Mouse (Mus musculus): ENCODE measurements around the gene Lhfpl3. TPM values are rescaled to one million over a fixed set of nuclear protein-coding genes. Genes with fewer than 3 reads are reported as not detected.

Lhfpl3 gene
- polyA plus RNA-seq (2012; rRNA removed; ENCODE audit: low replicate concordance), result 0.17 and 0.30 TPM in 2 replicates

DNA sequence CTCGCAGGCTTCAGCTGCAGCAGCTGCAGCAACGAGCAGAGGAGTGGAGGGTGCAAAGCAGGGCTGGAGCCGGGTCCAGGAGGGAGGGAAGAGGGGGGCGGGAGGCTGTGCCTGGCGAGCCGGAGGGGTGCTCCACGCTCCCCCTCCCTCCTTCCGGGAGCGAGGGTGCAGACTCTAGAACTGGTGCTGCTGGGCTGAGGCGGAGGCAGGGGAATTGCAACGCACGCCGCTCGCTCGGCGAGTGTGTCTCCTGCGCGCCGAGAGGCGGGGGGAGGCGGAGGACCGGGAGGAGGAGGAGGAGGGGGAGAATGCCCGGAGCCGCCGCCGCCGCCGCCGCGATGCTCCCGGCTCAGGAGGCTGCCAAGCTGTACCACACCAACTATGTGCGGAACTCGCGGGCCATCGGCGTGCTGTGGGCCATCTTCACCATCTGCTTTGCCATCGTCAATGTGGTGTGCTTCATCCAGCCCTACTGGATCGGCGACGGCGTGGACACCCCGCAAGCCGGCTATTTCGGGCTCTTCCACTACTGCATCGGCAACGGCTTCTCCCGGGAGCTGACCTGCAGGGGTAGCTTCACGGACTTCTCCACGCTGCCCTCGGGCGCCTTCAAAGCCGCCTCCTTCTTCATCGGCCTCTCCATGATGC is at the start of gene Lhfpl3:
Lhfpl3 (plus strand) TSS at position 175 of the 648 bp plus-strand sequence.

Other genes with a start within 250 kb of the Lhfpl3 start
- 4.9 and 7.1 TPM in 2 replicates for gene Orc5, start 195.6 kb upstream of the Lhfpl3 start, polyA plus RNA-seq (2012; rRNA removed; ENCODE audit: low replicate concordance)

Data from subcutaneous adipose tissue, adult 2 months (tissue).